Mouse (Mus musculus) intestine, postnatal 0 days (tissue): ENCODE measurements around the gene Olfr618. TPM values are rescaled to one million over a fixed set of nuclear protein-coding genes. Genes with fewer than 3 reads are reported as not detected.
"Not testable (repeated sequence)": the region's sequence is repeated elsewhere in the genome, so short reads cannot be mapped to it uniquely, and the experiment has no call there.

ENCODE experiments used
- ATAC-seq: fragments of 200-750 bp; cut with Nextera tagmentation; 2 replicates; pipeline ENCODE4 v1.8.0; 2017; ENCODE audit warnings: mild to moderate bottlenecking, moderate TSS enrichment, moderate library complexity
- H3K27ac ChIP-seq: fragments of 300-500 bp; sonication (generic); 2 replicates; pipeline ENCODE4 v1.5.1; 2014; ENCODE audit warnings: mild to moderate bottlenecking, low read depth, low read length, moderate library complexity
- H3K27me3 ChIP-seq: fragments of 300-500 bp; sonication (generic); replicated peaks from 2 replicates; pipeline ENCODE4 v1.6.1; 2014; ENCODE audit warnings: low read length, mixed read lengths; ENCODE audit not compliant: control insufficient read depth, insufficient read depth
- H3K36me3 ChIP-seq: fragments of 300-500 bp; sonication (generic); 2 replicates; pipeline ENCODE4 v1.6.1; 2014; ENCODE audit warnings: mild to moderate bottlenecking, moderate library complexity; ENCODE audit not compliant: control insufficient read depth, insufficient read depth
- H3K4me1 ChIP-seq: fragments of 300-500 bp; sonication (generic); replicated peaks from 2 replicates; pipeline ENCODE4 v1.6.1; 2014; ENCODE audit warnings: antibody characterized with exemption, low read length, mixed read lengths; ENCODE audit not compliant: control insufficient read depth, insufficient read depth
- H3K4me2 ChIP-seq: fragments of 300-500 bp; sonication (generic); replicated peaks from 2 replicates; pipeline ENCODE4 v1.6.1; 2014; ENCODE audit warnings: low read depth, mild to moderate bottlenecking, moderate library complexity
- H3K4me3 ChIP-seq: fragments of 300-500 bp; sonication (generic); 2 replicates; pipeline ENCODE4 v1.5.1; 2014; ENCODE audit warnings: low read depth, low read length
- H3K9ac ChIP-seq: fragments of 300-500 bp; sonication (generic); 2 replicates; pipeline ENCODE4 v1.6.1; 2014; ENCODE audit warnings: mild to moderate bottlenecking, low read depth, low read length
- H3K9me3 ChIP-seq: fragments of 300-500 bp; sonication (generic); 2 replicates; pipeline ENCODE4 v1.6.1; 2016; ENCODE audit warnings: mixed run types; ENCODE audit not compliant: control insufficient read depth
- CTCF ChIP-seq: sonication (generic); IDR thresholded peaks from 2 replicates; pipeline ENCODE4 v1.5.1; 2016; ENCODE audit warnings: low read depth, mild to moderate bottlenecking, control low read depth, antibody characterized with exemption, moderate library complexity
- WGBS: fragments of 180-500 bp; shearing (Covaris S2); extraction: QIAGEN DNeasy Blood & Tissue Kit; methylation state at CpG from one replicate; pipeline ENCODE4 v1.1.7; 2014; 5-methylcytosine and 5-hydroxymethylcytosine counted together
- polyA plus RNA-seq: library from polyadenylated mRNA; unstranded; fragments of >200 nt; fragmentation: Nextera tagmentation; extraction: Ambion mirVana; gene quantifications from 2 replicates; pipeline ENCODE4 v1.2.1, GENCODE M21; 2015

Gene Olfr618
- not detected in 2 replicates for polyA plus RNA-seq

GRCm38 (mm10) chr7:103589803-103590202 lies at the start of gene Olfr618:
Gene Olfr618, plus strand, starts transcription at chr7:103590103.
- WGBS: 55% methylated on average over 2 of the region's 2 CpGs
- H3K4me1 ChIP-seq: no peaks in the 10 kb centered on the region
- no peak within 1 kb of the TSS for H3K4me3 ChIP-seq

GRCm38 (mm10) chr7:103542617-103543016 lies 47.3 kb upstream of the Olfr618 start, which contains the start of gene Olfr612:
Gene Olfr612, minus strand, starts transcription at chr7:103542717.
- not testable (repeated sequence) for H3K9ac ChIP-seq, H3K27me3 ChIP-seq, H3K4me3 ChIP-seq, ATAC-seq, H3K4me2 ChIP-seq, H3K27ac ChIP-seq, H3K9me3 ChIP-seq, H3K4me1 ChIP-seq, H3K36me3 ChIP-seq
- WGBS: 78% methylated on average over 2 of the region's 2 CpGs

More at GRCm38 (mm10) chr7:103589803-103590202, at the start of gene Olfr618:
- no peaks in the 10 kb centered on the region for H3K27me3 ChIP-seq
- no peak for TF ChIP-seq CTCF
- no peak within 1 kb of the TSS for H3K9ac ChIP-seq
- H3K4me2 ChIP-seq: no peak within 1 kb of the TSS
- no peak within 1 kb of the TSS for H3K27ac ChIP-seq
- ATAC-seq: no peak
- no peaks in the 10 kb centered on the region for H3K9me3 ChIP-seq
- H3K36me3 ChIP-seq: no peaks in the 10 kb centered on the region

- H3K36me3 ChIP-seq: no peaks in the 10 kb centered on the region
- H3K27ac ChIP-seq: no peak within 1 kb of the TSS
- no peak within 1 kb of the TSS for H3K4me3 ChIP-seq
- no peak for TF ChIP-seq CTCF
- WGBS: 75% methylated on average over 2 of the region's 2 CpGs
- H3K4me1 ChIP-seq: no peaks in the 10 kb centered on the region
- H3K27me3 ChIP-seq: no peaks in the 10 kb centered on the region
- no peak within 1 kb of the TSS for H3K9ac ChIP-seq
- H3K4me2 ChIP-seq: no peak within 1 kb of the TSS
- no peak for ATAC-seq
- no peaks in the 10 kb centered on the region for H3K9me3 ChIP-seq
Measured at GRCm38 (mm10) chr7:103547774-103548173, 42.1 kb upstream of the Olfr618 start, which contains the start of gene Olfr613. Gene Olfr613, plus strand, starts transcription at chr7:103548074.

- WGBS: 83% methylated on average over 2 of the region's 2 CpGs
- H3K9me3 ChIP-seq: no peaks in the 10 kb centered on the region
- ATAC-seq: no peak
- no peak within 1 kb of the TSS for H3K9ac ChIP-seq
- H3K4me1 ChIP-seq: no peaks in the 10 kb centered on the region
- H3K4me2 ChIP-seq: no peak within 1 kb of the TSS
- H3K27me3 ChIP-seq: no peaks in the 10 kb centered on the region
- no peaks in the 10 kb centered on the region for H3K36me3 ChIP-seq
- H3K27ac ChIP-seq: no peak within 1 kb of the TSS
- TF ChIP-seq CTCF: no peak
- H3K4me3 ChIP-seq: no peak within 1 kb of the TSS
Measured at GRCm38 (mm10) chr7:103555779-103556178, 34.1 kb upstream of the Olfr618 start, which contains the start of gene Olfr615. Gene Olfr615, plus strand, starts transcription at chr7:103556079.

- H3K9me3 ChIP-seq: no peaks in the 10 kb centered on the region
- H3K4me3 ChIP-seq: no peak within 1 kb of the TSS
- no peaks in the 10 kb centered on the region for H3K4me1 ChIP-seq
- WGBS: 84% methylated on average over 3 of the region's 3 CpGs
- no peak within 1 kb of the TSS for H3K9ac ChIP-seq
- no peak for ATAC-seq
- no peak within 1 kb of the TSS for H3K4me2 ChIP-seq
- H3K27ac ChIP-seq: no peak within 1 kb of the TSS
- no peak for TF ChIP-seq CTCF
- H3K27me3 ChIP-seq: no peaks in the 10 kb centered on the region
- no peaks in the 10 kb centered on the region for H3K36me3 ChIP-seq
Measured at GRCm38 (mm10) chr7:103569043-103569442, 20.9 kb upstream of the Olfr618 start, which contains the start of gene Olfr616. Gene Olfr616, minus strand, starts transcription at chr7:103569143.

GRCm38 (mm10) chr7:103572761-103573160 lies 17.1 kb upstream of the Olfr618 start, which contains the start of gene Olfr617:
Gene Olfr617, plus strand, starts transcription at chr7:103573061.
- WGBS: 89% methylated on average over 1 of the region's 1 CpGs
- Histone ChIP-seq H3K27ac (no peak within 1 kb of the TSS), H3K4me2 (no peak within 1 kb of the TSS), H3K9me3 (no peaks in the 10 kb centered on the region), H3K9ac (no peak within 1 kb of the TSS), H3K36me3 (no peaks in the 10 kb centered on the region), H3K4me3 (no peak within 1 kb of the TSS), H3K4me1 (no peaks in the 10 kb centered on the region), H3K27me3 (no peaks in the 10 kb centered on the region)
- no peak for TF ChIP-seq CTCF
- no peak for ATAC-seq

GRCm38 (mm10) chr7:103600275-103600674 lies 10.4 kb downstream of the Olfr618 start, which contains the start of gene Olfr619:
Gene Olfr619, plus strand, starts transcription at chr7:103600575.
- no peak for TF ChIP-seq CTCF
- Histone ChIP-seq H3K27ac (no peak within 1 kb of the TSS), H3K36me3 (no peaks in the 10 kb centered on the region), H3K9me3 (no peaks in the 10 kb centered on the region), H3K4me2 (no peak within 1 kb of the TSS), H3K9ac (no peak within 1 kb of the TSS), H3K4me1 (no peaks in the 10 kb centered on the region), H3K27me3 (no peaks in the 10 kb centered on the region), H3K4me3 (no peak within 1 kb of the TSS)
- ATAC-seq: no peak
